Mouse (Mus musculus) stomach, embryonic 16.5 days (tissue): Measurements from ENCODE around the gene Ppp1r15a. TPM values are rescaled to one million over a fixed set of nuclear protein-coding genes. Genes with fewer than 3 reads are reported as not detected.

Experiments
- ATAC-seq: fragments of 200-750 bp; cut with Nextera tagmentation; 2 replicates; pipeline ENCODE4 v1.8.0; 2017; ENCODE audit warnings: moderate number of reproducible peaks, moderate TSS enrichment; ENCODE audit not compliant: insufficient read depth, low FRiP score
- H3K27ac ChIP-seq: fragments of 300-500 bp; sonication (generic); 2 replicates; pipeline ENCODE4 v1.5.1; 2014; ENCODE audit warnings: low read length
- H3K27me3 ChIP-seq: fragments of 300-500 bp; sonication (generic); 2 replicates; pipeline ENCODE4 v1.6.1; 2014; ENCODE audit warnings: low read length, control low read depth, mixed read lengths; ENCODE audit not compliant: control insufficient read depth, insufficient read depth
- H3K36me3 ChIP-seq: fragments of 300-500 bp; sonication (generic); 2 replicates; pipeline ENCODE4 v1.6.1; 2014; ENCODE audit warnings: low read length; ENCODE audit not compliant: control insufficient read depth, insufficient read depth
- H3K4me1 ChIP-seq: fragments of 300-500 bp; sonication (generic); 2 replicates; pipeline ENCODE4 v1.6.1; 2014; ENCODE audit warnings: low read length, control low read depth, mixed read lengths; ENCODE audit not compliant: control insufficient read depth, insufficient read depth
- H3K4me2 ChIP-seq: fragments of 300-500 bp; sonication (generic); 2 replicates; pipeline ENCODE4 v1.6.1; 2014; ENCODE audit warnings: low read depth, low read length, mixed read lengths
- H3K4me3 ChIP-seq: fragments of 300-500 bp; sonication (generic); replicated peaks from 2 replicates; pipeline ENCODE4 v1.5.1; 2014; ENCODE audit warnings: mild to moderate bottlenecking, low read length
- H3K9ac ChIP-seq: fragments of 300-500 bp; sonication (generic); 2 replicates; pipeline ENCODE4 v1.6.1; 2014; ENCODE audit warnings: low read length
- H3K9me3 ChIP-seq: fragments of 300-500 bp; sonication (generic); replicated peaks from 2 replicates; pipeline ENCODE4 v1.6.1; 2016; ENCODE audit warnings: low read length, control low read depth; ENCODE audit not compliant: control insufficient read depth
- WGBS: fragments of 180-500 bp; shearing (Covaris S2); extraction: QIAGEN DNeasy Blood & Tissue Kit; methylation state at CpG from one replicate; pipeline ENCODE4 v1.1.7; 2014; 5-methylcytosine and 5-hydroxymethylcytosine counted together
- polyA plus RNA-seq: library from polyadenylated mRNA; unstranded; fragments of >200 nt; fragmentation: Nextera tagmentation; extraction: Ambion mirVana; gene quantifications from 2 replicates; pipeline ENCODE4 v1.2.1, GENCODE M21; 2015

Gene Ppp1r15a
- polyA plus RNA-seq, 1 experiment from 2014 or later = 25.5 TPM

- Histone ChIP-seq H3K27me3 (no peaks in the 10 kb centered on the region), H3K4me1 (no peaks in the 10 kb centered on the region; the same call in none of the 2 replicates), H3K36me3 (no peaks in the 10 kb centered on the region), H3K4me2 (peak overlapping the region; percentile 20), H3K27ac (peak overlapping the region; percentile 41), H3K4me3 (no peak overlapping the region), H3K9me3 (no peaks in the 10 kb centered on the region), H3K9ac (no peak overlapping the region)
- peak; percentile 34; the same call in 1 of the 2 replicates for ATAC-seq
- 18% methylated on average over 16 of the region's 16 CpGs for WGBS
Measured at GRCm38 (mm10) chr7:45515436-45515835, 10.6 kb downstream of the Ppp1r15a start.

- Histone ChIP-seq H3K9me3 (no peaks in the 10 kb centered on the region), H3K27ac (no peak overlapping the region), H3K4me1 (peaks cover 3% of the 10 kb centered on the region), H3K4me2 (no peak overlapping the region), H3K27me3 (no peaks in the 10 kb centered on the region), H3K36me3 (no peaks in the 10 kb centered on the region), H3K4me3 (no peak overlapping the region), H3K9ac (no peak overlapping the region)
- 81% methylated on average over 7 of the region's 7 CpGs for WGBS
- ATAC-seq = no peak
Measured at GRCm38 (mm10) chr7:45514411-45514810, 11.7 kb downstream of the Ppp1r15a start.

GRCm38 (mm10) chr7:45509912-45510787 lies 15.9 kb downstream of the Ppp1r15a start, which contains the start of gene Nucb1:
Gene Nucb1, minus strand, starts transcription at chr7:45510406.
- H3K27me3 ChIP-seq = no peaks in the 10 kb centered on the region
- H3K27ac ChIP-seq = peak within 1 kb of the TSS; percentile 96
- H3K36me3 ChIP-seq = no peaks in the 10 kb centered on the region
- ATAC-seq = peak; percentile 93
- no peaks in the 10 kb centered on the region for H3K9me3 ChIP-seq
- H3K4me1 ChIP-seq = peaks cover 23% of the 10 kb centered on the region
- under 1% methylated on average over 44 of the region's 44 CpGs for WGBS
- H3K4me3 ChIP-seq = peak within 1 kb of the TSS; percentile 86
- H3K4me2 ChIP-seq = peak within 1 kb of the TSS; percentile 98
- peak within 1 kb of the TSS; percentile 87 for H3K9ac ChIP-seq

GRCm38 (mm10) chr7:45509181-45509882 lies 16.7 kb downstream of the Ppp1r15a start:
- Histone ChIP-seq H3K36me3 (no peaks in the 10 kb centered on the region), H3K4me1 (peaks cover 23% of the 10 kb centered on the region), H3K27ac (peak overlapping the region; percentile 96), H3K27me3 (no peaks in the 10 kb centered on the region), H3K9me3 (no peaks in the 10 kb centered on the region), H3K4me2 (peak overlapping the region; percentile 98), H3K4me3 (peak overlapping the region; percentile 86), H3K9ac (peak overlapping the region; percentile 87)
- 22% methylated on average over 19 of the region's 19 CpGs for WGBS
- ATAC-seq = 0 out of 2 replicates have a peak, but pooled peaks have one; percentile 4

- Histone ChIP-seq H3K4me2 (peak overlapping the region; percentile 98), H3K4me3 (peak overlapping the region; percentile 86), H3K4me1 (peaks cover 23% of the 10 kb centered on the region), H3K36me3 (no peaks in the 10 kb centered on the region), H3K9me3 (no peaks in the 10 kb centered on the region), H3K9ac (peak overlapping the region; percentile 87; the same call in 1 of the 2 replicates), H3K27me3 (no peaks in the 10 kb centered on the region), H3K27ac (peak overlapping the region; percentile 36)
- ATAC-seq = no peak
- WGBS = 83% methylated on average over 6 of the region's 6 CpGs
Measured at GRCm38 (mm10) chr7:45508561-45508960, 17.5 kb downstream of the Ppp1r15a start.

GRCm38 (mm10) chr7:45507583-45507982 lies 18.5 kb downstream of the Ppp1r15a start:
- Histone ChIP-seq H3K9me3 (no peaks in the 10 kb centered on the region), H3K4me2 (no peak overlapping the region), H3K36me3 (no peaks in the 10 kb centered on the region), H3K9ac (no peak overlapping the region), H3K27ac (no peak overlapping the region), H3K27me3 (no peaks in the 10 kb centered on the region), H3K4me1 (peaks cover 23% of the 10 kb centered on the region), H3K4me3 (no peak overlapping the region)
- 0 out of 2 replicates have a peak, but pooled peaks have one; percentile 19 for ATAC-seq
- 81% methylated on average over 6 of the region's 6 CpGs for WGBS

GRCm38 (mm10) chr7:45498427-45498826 lies 27.6 kb downstream of the Ppp1r15a start:
- peaks cover 25% of the 10 kb centered on the region; the same call in 1 of the 2 replicates for H3K36me3 ChIP-seq
- H3K9ac ChIP-seq = no peak overlapping the region
- no peaks in the 10 kb centered on the region for H3K9me3 ChIP-seq
- no peaks in the 10 kb centered on the region for H3K4me1 ChIP-seq
- no peak for ATAC-seq
- WGBS = 95% methylated on average over 6 of the region's 6 CpGs
- H3K4me2 ChIP-seq = no peak overlapping the region
- no peaks in the 10 kb centered on the region for H3K27me3 ChIP-seq
- no peak overlapping the region for H3K27ac ChIP-seq
- no peak overlapping the region for H3K4me3 ChIP-seq

GRCm38 (mm10) chr7:45494548-45494947 lies 31.5 kb downstream of the Ppp1r15a start:
- Histone ChIP-seq H3K4me2 (no peak overlapping the region), H3K36me3 (peaks cover 28% of the 10 kb centered on the region; the same call in 1 of the 2 replicates), H3K4me3 (no peak overlapping the region), H3K27me3 (no peaks in the 10 kb centered on the region), H3K27ac (no peak overlapping the region), H3K9me3 (no peaks in the 10 kb centered on the region), H3K9ac (no peak overlapping the region), H3K4me1 (peaks cover 13% of the 10 kb centered on the region)
- no peak for ATAC-seq
- 84% methylated on average over 9 of the region's 9 CpGs for WGBS

GRCm38 (mm10) chr7:45492951-45493350 lies 33.1 kb downstream of the Ppp1r15a start:
- Histone ChIP-seq H3K27ac (peak overlapping the region; percentile 8; the same call in 1 of the 2 replicates), H3K4me3 (no peak overlapping the region), H3K9ac (no peak overlapping the region), H3K4me1 (peaks cover 13% of the 10 kb centered on the region), H3K9me3 (no peaks in the 10 kb centered on the region), H3K36me3 (peaks cover 19% of the 10 kb centered on the region; the same call in 1 of the 2 replicates), H3K27me3 (no peaks in the 10 kb centered on the region), H3K4me2 (no peak overlapping the region)
- WGBS = 87% methylated on average over 5 of the region's 5 CpGs
- ATAC-seq = no peak
